Mouse (Mus musculus): ENCODE results near the gene Nfatc4.

- TF ChIP-seq CTCF (IDR thresholded peaks at IDR 0.05; ENCODE audit: insufficient read depth, low read depth, low read length) (no peak), POLR2A (IDR thresholded peaks at IDR 0.05; ENCODE audit: insufficient read depth, low read depth, low read length) (no peak)
Measured at GRCm38 (mm10) chr14:55880982-55881381, 58.0 kb downstream of the Nfatc4 start.

Data from olfactory bulb, adult 2 months (tissue).